ENCODE assay signal across 9 mouse cellular contexts in the genomic region with DNA sequence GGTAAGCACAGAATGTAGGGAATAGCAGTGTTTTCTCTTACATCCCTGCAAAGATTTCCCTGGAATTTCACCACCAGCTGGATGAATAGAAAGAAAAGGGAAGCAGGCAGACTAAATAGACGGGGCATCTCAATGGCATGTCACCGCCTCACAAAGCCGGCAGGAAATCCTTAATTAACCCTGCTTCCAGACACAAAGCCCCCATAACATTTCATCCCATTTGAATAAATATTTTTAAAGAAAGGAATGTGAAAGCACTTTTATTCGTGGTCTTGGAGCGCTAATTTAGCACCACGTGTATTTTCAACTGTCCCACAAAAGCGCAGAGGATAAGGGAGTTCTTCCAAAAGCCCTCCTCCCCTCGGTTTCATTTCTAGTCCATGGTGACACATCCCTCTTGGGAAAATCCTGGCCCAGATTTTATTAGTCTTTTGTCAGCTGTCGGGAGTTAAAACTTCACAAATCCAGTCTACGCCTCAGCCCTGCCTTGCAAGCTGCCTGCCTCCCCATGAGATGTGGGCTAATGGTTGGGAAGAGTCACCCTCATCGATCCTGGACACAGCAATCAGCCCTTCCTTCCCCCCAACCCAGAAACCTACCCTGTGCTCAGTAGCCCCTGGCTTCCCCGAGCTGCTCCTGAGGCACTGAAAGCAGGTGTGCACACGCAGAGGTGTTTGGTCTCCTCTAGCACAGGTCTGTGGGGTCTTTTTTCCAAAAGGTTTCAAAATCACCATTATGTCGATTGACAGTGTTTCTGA. TPM values are rescaled to one million over a fixed set of nuclear protein-coding genes. Genes with fewer than 3 reads are reported as not detected.
A peak's percentile ranks its signal among the peaks of the same experiment; 100 is the strongest.
DNase-seq lines count a peak whose midpoint lies in the region; ATAC-seq lines count a peak whose summit lies in the region.
"Had no signal": no experiment of that assay in that cellular context is flagged by ENCODE, and none has a peak within 500 bp of the region (broad histone marks: within the 10 kb centered on the region; RNA-seq: fewer than 3 reads in every experiment).

No protein-coding gene starts in this region.

- peak; percentile 49; the same call in 1 of the 2 replicates for ATAC-seq in kidney, embryonic 15.5 days (replicated peaks; ENCODE audit: low FRiP score)
- no peak for ATAC-seq in heart, embryonic 16.5 days (replicated peaks; ENCODE audit: extremely low read depth, insufficient read depth, low FRiP score)
- peak; percentile 49 for ATAC-seq in midbrain, embryonic 13.5 days

- 36% methylated on average over 14 of the region's 14 CpGs for WGBS in kidney, embryonic 15.5 days
- 51% methylated on average over 14 of the region's 14 CpGs for WGBS in heart, embryonic 16.5 days
- WGBS in midbrain, embryonic 13.5 days: 7% methylated on average over 14 of the region's 14 CpGs

- no peak overlapping the region for H3K9ac ChIP-seq in kidney, embryonic 15.5 days
- no peak overlapping the region for H3K9ac ChIP-seq in heart, embryonic 16.5 days (ENCODE audit: low read length)
- H3K9ac ChIP-seq in midbrain, embryonic 13.5 days (replicated peaks): no peak overlapping the region

- H3K4me1 ChIP-seq in kidney, embryonic 15.5 days: peaks cover 20% of the 10 kb centered on the region
- H3K4me1 ChIP-seq in heart, embryonic 16.5 days (ENCODE audit: control insufficient read depth, insufficient read depth, low read length): peaks cover 9% of the 10 kb centered on the region
- H3K4me1 ChIP-seq in midbrain, embryonic 13.5 days (replicated peaks): peaks cover 44% of the 10 kb centered on the region

- no peak for DNase-seq in kidney, adult 8-10 months
- peak; percentile 68 for DNase-seq in embryo, embryonic 10.5 days (ENCODE audit: low spot score)
- no peak for DNase-seq in left cerebral cortex, postnatal 14 days (ENCODE audit: low spot score in 2 of 2)
- DNase-seq in ovary, adult 18-20 months (ENCODE audit: low spot score): no peak
- no peak for DNase-seq in urinary bladder, adult 2 months (ENCODE audit: low spot score)
- DNase-seq: cerebellum, postnatal 10 days had no signal

- H3K9me3 ChIP-seq in kidney, embryonic 15.5 days (replicated peaks): no peaks in the 10 kb centered on the region
- H3K9me3 ChIP-seq in heart, embryonic 16.5 days (replicated peaks; ENCODE audit: control insufficient read depth, low read length): no peaks in the 10 kb centered on the region
- H3K9me3 ChIP-seq in midbrain, embryonic 13.5 days: no peaks in the 10 kb centered on the region

- H3K4me2 ChIP-seq in kidney, embryonic 15.5 days: peak overlapping the region; percentile 22
- H3K4me2 ChIP-seq in heart, embryonic 16.5 days (ENCODE audit: low read depth, low read length): peak overlapping the region; percentile 22
- peak overlapping the region; percentile 37 for H3K4me2 ChIP-seq in midbrain, embryonic 13.5 days (replicated peaks)

- peaks cover 17% of the 10 kb centered on the region for H3K27me3 ChIP-seq in kidney, embryonic 15.5 days
- no peaks in the 10 kb centered on the region; the same call in 1 of the 2 replicates for H3K27me3 ChIP-seq in heart, embryonic 16.5 days (ENCODE audit: control insufficient read depth, insufficient read depth, low read length)
- H3K27me3 ChIP-seq in midbrain, embryonic 13.5 days: peaks cover 77% of the 10 kb centered on the region

- no peak overlapping the region for H3K4me3 ChIP-seq in kidney, embryonic 15.5 days (replicated peaks)
- no peak overlapping the region for H3K4me3 ChIP-seq in heart, embryonic 16.5 days (ENCODE audit: low read length)
- H3K4me3 ChIP-seq in midbrain, embryonic 13.5 days (replicated peaks): no peak overlapping the region

- H3K36me3 ChIP-seq in kidney, embryonic 15.5 days: no peaks in the 10 kb centered on the region
- no peaks in the 10 kb centered on the region for H3K36me3 ChIP-seq in heart, embryonic 16.5 days (ENCODE audit: control insufficient read depth, insufficient read depth)
- H3K36me3 ChIP-seq in midbrain, embryonic 13.5 days: no peaks in the 10 kb centered on the region

- peak overlapping the region; percentile 70; the same call in 1 of the 2 replicates for H3K27ac ChIP-seq in kidney, embryonic 15.5 days
- H3K27ac ChIP-seq in heart, embryonic 16.5 days (ENCODE audit: low read length): no peak overlapping the region
- peak overlapping the region; percentile 88 for H3K27ac ChIP-seq in midbrain, embryonic 13.5 days

- intact Hi-C loops in left cerebral cortex, postnatal 14 days (cut with DNase I): no loop called here

RNA-seq across cellular contexts. Expression of a gene that starts 26.2 kb away (rescaled TPM):
- polyA plus RNA-seq in kidney, embryonic 15.5 days (2015; fragmentation: Nextera tagmentation; extraction: Ambion mirVana): 0.66 and 0.69 TPM in 2 replicates
- 3.9 and 12.8 TPM in 2 replicates for polyA plus RNA-seq in heart, embryonic 16.5 days (2015; fragmentation: Nextera tagmentation; extraction: Ambion mirVana)
- 1.6 and 2.2 TPM in 2 replicates for polyA plus RNA-seq in midbrain, embryonic 13.5 days (2015; fragmentation: Nextera tagmentation; extraction: Ambion mirVana)
- not detected for total RNA-seq in left cerebral cortex, postnatal 14 days (2021)
- 1.5 and 1.7 TPM in 2 replicates for polyA plus RNA-seq in urinary bladder, adult 2 months (2012; rRNA removed)

RNA-seq across cellular contexts. Expression of a gene that starts 51.2 kb away (rescaled TPM):
- polyA plus RNA-seq in kidney, embryonic 15.5 days (2015; fragmentation: Nextera tagmentation; extraction: Ambion mirVana): 54.4 and 58.4 TPM in 2 replicates
- 69.8 and 73.2 TPM in 2 replicates for polyA plus RNA-seq in heart, embryonic 16.5 days (2015; fragmentation: Nextera tagmentation; extraction: Ambion mirVana)
- 21.7 and 23.8 TPM in 2 replicates for polyA plus RNA-seq in midbrain, embryonic 13.5 days (2015; fragmentation: Nextera tagmentation; extraction: Ambion mirVana)
- 10 to 100 TPM; 25.1 to 28.5 TPM for total RNA-seq in left cerebral cortex, postnatal 14 days (2021)
- polyA plus RNA-seq in urinary bladder, adult 2 months (2012; rRNA removed): 63.9 and 64.3 TPM in 2 replicates
